ENCODE assay signal across 31 mouse cellular contexts in genomic region chr11:79863487-79864175, GRCm38 (mm10).
DNase-seq lines count a peak whose midpoint lies in the region; ATAC-seq and TF ChIP-seq lines count a peak whose summit lies in the region.
"Had no signal": no experiment of that assay in that cellular context is flagged by ENCODE, and none has a peak within 500 bp of the region (broad histone marks: within the 10 kb centered on the region; RNA-seq: fewer than 3 reads in every experiment).

No protein-coding gene starts in this region.

- ATAC-seq in liver, postnatal 0 days, result no peak
- ATAC-seq: forebrain, embryonic 16.5 days; inflammation-experienced regulatory T-cells, adult 6 months; Patski had no signal

- peak; percentile 79 for DNase-seq in liver, adult 2 months (ENCODE audit: extremely low read depth, low read depth, low spot score)
- no peak for DNase-seq in liver, postnatal 0 days
- peak; percentile 38 for DNase-seq in adipocyte (ENCODE audit: low spot score)
- DNase-seq in kidney, postnatal 10 days, result peak; percentile 57
- DNase-seq in layer of hippocampus, adult 8-10 months (ENCODE audit: low spot score in 2 of 2), result no peak
- no peak for DNase-seq in frontal cortex, adult 2 months (ENCODE audit: extremely low spot score in 1 of 2, low spot score in 1 of 2)
- DNase-seq in adrenal gland, postnatal 36 days, result no peak
- DNase-seq: adrenal gland, postnatal 14 days; B cell, adult 2 months; cerebellum, adult 2 months; cerebellum, postnatal 25 days; heart, postnatal 14 days; layer of hippocampus, postnatal 36 days; left cerebral cortex, postnatal 4 days; liver, embryonic 13.5 days; lung, adult 2 months; lung, postnatal 10 days; midbrain, embryonic 14.5 days; right cerebral cortex, adult 18-20 months; spleen, adult 18-20 months; thymus, adult 18-20 months; thymus, postnatal 25 days had no signal

- no peak overlapping the region for H3K4me2 ChIP-seq in liver, postnatal 0 days (ENCODE audit: low read depth, low read length)
- H3K4me2 ChIP-seq: hindbrain, embryonic 15.5 days; liver, embryonic 13.5 days had no signal

- no peak for TF ChIP-seq CTCF in liver, adult 2 months (IDR thresholded peaks at IDR 0.05; ENCODE audit: low read depth, low read length)
- no peak for TF ChIP-seq CTCF in liver, postnatal 0 days (IDR thresholded peaks at IDR 0.05; ENCODE audit: low read depth)

- WGBS in liver, adult 2 months, result 65% methylated on average over 14 of the region's 14 CpGs
- 77% methylated on average over 14 of the region's 14 CpGs for WGBS in liver, postnatal 0 days (ENCODE audit: insufficient replicate concordance)

- TF ChIP-seq POLR2A in liver, adult 2 months (IDR thresholded peaks at IDR 0.05; ENCODE audit: extremely low read depth, insufficient read depth, low read length), result no peak

- TF ChIP-seq EP300 in liver, postnatal 0 days (IDR thresholded peaks at IDR 0.05; ENCODE audit: low read depth), result no peak

- H3K27me3 ChIP-seq in liver, adult 2 months (ENCODE audit: control insufficient read depth, insufficient read depth, low read length), result no peaks in the 10 kb centered on the region
- peaks cover 6% of the 10 kb centered on the region; the same call in 1 of the 2 replicates for H3K27me3 ChIP-seq in liver, postnatal 0 days (ENCODE audit: insufficient read depth, low read length)
- H3K27me3 ChIP-seq: CH12.LX; hindbrain, embryonic 15.5 days; Patski had no signal

- 0 out of 2 replicates have a peak overlapping the region, but pooled peaks have one; percentile 33 for H3K9ac ChIP-seq in liver, adult 2 months (ENCODE audit: low read depth, low read length)
- H3K9ac ChIP-seq in liver, postnatal 0 days (replicated peaks), result no peak overlapping the region
- H3K9ac ChIP-seq: hindbrain, embryonic 15.5 days; liver, embryonic 13.5 days had no signal

- H3K4me3 ChIP-seq in liver, adult 2 months (ENCODE audit: insufficient read depth, low read depth, low read length), result no peak overlapping the region
- no peak overlapping the region for H3K4me3 ChIP-seq in liver, postnatal 0 days (ENCODE audit: low read depth, low read length)
- H3K4me3 ChIP-seq: hindbrain, embryonic 10.5 days; hindbrain, embryonic 15.5 days; liver, embryonic 13.5 days had no signal

- H3K4me1 ChIP-seq in liver, adult 2 months (ENCODE audit: control insufficient read depth, insufficient read depth, low read length), result peaks cover 6% of the 10 kb centered on the region
- peaks cover 4% of the 10 kb centered on the region; the same call in 1 of the 2 replicates for H3K4me1 ChIP-seq in liver, postnatal 0 days (ENCODE audit: insufficient read depth)
- H3K4me1 ChIP-seq: hindbrain, embryonic 15.5 days; liver, embryonic 13.5 days had no signal

- H3K9me3 ChIP-seq in liver, postnatal 0 days (ENCODE audit: low read length), result no peaks in the 10 kb centered on the region
- H3K9me3 ChIP-seq: hindbrain, embryonic 10.5 days; hindbrain, embryonic 15.5 days; liver, embryonic 13.5 days had no signal

- no peaks in the 10 kb centered on the region for H3K36me3 ChIP-seq in liver, adult 2 months (ENCODE audit: control insufficient read depth, insufficient read depth, low read length)
- H3K36me3 ChIP-seq in liver, postnatal 0 days (replicated peaks; ENCODE audit: insufficient read depth, low read length), result no peaks in the 10 kb centered on the region
- H3K36me3 ChIP-seq: hindbrain, embryonic 10.5 days; hindbrain, embryonic 15.5 days; liver, embryonic 13.5 days had no signal

- no peaks in the 10 kb centered on the region for H3K79me2 ChIP-seq in liver, adult 2 months (ENCODE audit: control insufficient read depth, insufficient read depth, low read length)

- no peak overlapping the region for H3K27ac ChIP-seq in liver, adult 2 months (replicated peaks; ENCODE audit: insufficient read depth, low read depth, low read length)
- H3K27ac ChIP-seq in liver, postnatal 0 days (ENCODE audit: low read depth), result no peak overlapping the region
- H3K27ac ChIP-seq: hindbrain, embryonic 10.5 days; hindbrain, embryonic 15.5 days; kidney, postnatal 0 days; liver, embryonic 13.5 days; macrophage; stomach, postnatal 0 days had no signal

Comparison
In these comparisons a context has a peak if more than half of its experiments do, and no peak if none do; other contexts are left out.
1. DNase-seq: peak in liver, adult 2 months (single experiment), adipocyte (single experiment) and kidney, postnatal 10 days (single experiment); none in liver, postnatal 0 days (single experiment), layer of hippocampus, adult 8-10 months (0 of 2), frontal cortex, adult 2 months (0 of 2) and adrenal gland, postnatal 36 days (0 of 2).